Mouse (Mus musculus): ENCODE data around the gene Scai. TPM values are rescaled to one million over a fixed set of nuclear protein-coding genes. Genes with fewer than 3 reads are reported as not detected.
A peak's percentile ranks its signal among the peaks of the same experiment; 100 is the strongest.
"Not testable (repeated sequence)": the region's sequence is repeated elsewhere in the genome, so short reads cannot be mapped to it uniquely, and the experiment has no call there.

Scai gene
- 8.0 and 8.1 TPM in 2 replicates for polyA plus RNA-seq (2014; fragmentation: Nextera tagmentation; extraction: Ambion mirVana)

DNA sequence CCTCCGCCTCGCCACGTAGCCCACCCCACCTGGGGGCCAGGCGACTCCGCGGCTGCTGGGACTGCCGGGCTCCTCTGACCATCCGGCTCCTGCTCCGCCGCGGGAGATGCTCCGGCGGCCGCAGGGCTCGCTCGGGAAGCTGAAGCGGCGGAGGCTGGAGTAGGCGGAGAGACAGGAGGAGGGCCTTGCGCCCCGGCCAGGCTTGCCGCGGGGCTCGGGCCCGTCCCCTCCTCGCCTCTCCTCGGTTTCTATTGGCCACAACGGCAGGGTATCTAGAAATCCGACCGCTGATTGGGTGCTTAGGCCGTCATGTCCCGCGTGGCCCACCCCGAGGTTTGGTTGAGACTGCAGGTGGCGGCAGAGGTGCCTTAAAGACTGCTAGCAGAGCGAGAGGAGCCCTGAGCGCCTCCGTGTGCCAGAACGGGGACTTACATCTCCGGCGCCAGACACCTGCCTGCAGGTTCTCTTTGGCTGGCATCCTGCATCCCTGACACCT is at the start of gene Scai:
Scai (minus strand) TSS at position 174 of the 496 bp plus-strand sequence.
- Histone ChIP-seq H3K27ac (ENCODE audit: low read depth) (peak within 1 kb of the TSS; percentile 96), H3K9me3 (ENCODE audit: low read depth, low read length) (no peaks in the 10 kb centered on the region), H3K4me3 (ENCODE audit: low read depth, low read length) (peak within 1 kb of the TSS; percentile 86), H3K27me3 (ENCODE audit: insufficient read depth, low read length) (no peaks in the 10 kb centered on the region), H3K36me3 (ENCODE audit: insufficient read depth) (peaks cover 5% of the 10 kb centered on the region; the same call in 1 of the 2 replicates), H3K4me2 (peak within 1 kb of the TSS; percentile 87), H3K9ac (peak within 1 kb of the TSS; percentile 84), H3K4me1 (ENCODE audit: insufficient read depth) (peaks cover 5% of the 10 kb centered on the region; the same call in 1 of the 2 replicates)
- WGBS = under 1% methylated on average over 41 of the region's 41 CpGs
- peak; percentile 100 for ATAC-seq (ENCODE audit: insufficient read depth)
- peak; percentile 90 for TF ChIP-seq CTCF (IDR thresholded peaks at IDR 0.05; ENCODE audit: low read depth)
- peak; percentile 98 for DNase-seq

DNA sequence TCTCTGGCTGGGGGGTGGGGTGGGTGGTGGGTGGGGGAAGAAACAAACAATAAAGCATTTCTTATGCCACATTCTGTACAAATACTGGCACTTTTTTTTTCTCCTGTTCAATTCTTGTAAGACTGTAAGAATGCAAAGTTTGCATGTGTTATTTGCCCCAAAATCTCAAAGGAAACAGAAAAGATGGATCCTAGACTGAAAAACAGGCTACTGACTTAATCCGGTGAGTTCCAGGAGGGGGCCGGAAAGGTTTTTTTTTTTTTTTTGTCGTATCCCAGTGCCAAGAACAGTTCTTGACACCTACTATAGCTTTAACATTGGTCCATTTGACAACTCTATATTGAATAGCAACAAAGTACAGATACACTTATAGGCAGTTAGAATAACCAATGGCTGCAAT is 36.2 kb upstream of the Scai start:
- Histone ChIP-seq H3K4me1 (ENCODE audit: insufficient read depth) (0 out of 2 replicates have a peak, but pooled peaks cover 10% of the 10 kb centered on the region), H3K4me2 (peak overlapping the region; percentile 61), H3K27ac (ENCODE audit: low read depth) (peak overlapping the region; percentile 95), H3K4me3 (ENCODE audit: low read depth, low read length) (peak overlapping the region; percentile 68), H3K9me3 (ENCODE audit: low read depth, low read length) (no peaks in the 10 kb centered on the region), H3K36me3 (ENCODE audit: insufficient read depth) (no peaks in the 10 kb centered on the region), H3K27me3 (ENCODE audit: insufficient read depth, low read length) (no peaks in the 10 kb centered on the region), H3K9ac (peak overlapping the region; percentile 44)
- 29% methylated on average over 3 of the region's 3 CpGs for WGBS
- TF ChIP-seq CTCF (IDR thresholded peaks at IDR 0.05; ENCODE audit: low read depth) = no peak
- DNase-seq (no peak), ATAC-seq (ENCODE audit: insufficient read depth) (peak; percentile 1; the same call in 1 of the 2 replicates)

DNA sequence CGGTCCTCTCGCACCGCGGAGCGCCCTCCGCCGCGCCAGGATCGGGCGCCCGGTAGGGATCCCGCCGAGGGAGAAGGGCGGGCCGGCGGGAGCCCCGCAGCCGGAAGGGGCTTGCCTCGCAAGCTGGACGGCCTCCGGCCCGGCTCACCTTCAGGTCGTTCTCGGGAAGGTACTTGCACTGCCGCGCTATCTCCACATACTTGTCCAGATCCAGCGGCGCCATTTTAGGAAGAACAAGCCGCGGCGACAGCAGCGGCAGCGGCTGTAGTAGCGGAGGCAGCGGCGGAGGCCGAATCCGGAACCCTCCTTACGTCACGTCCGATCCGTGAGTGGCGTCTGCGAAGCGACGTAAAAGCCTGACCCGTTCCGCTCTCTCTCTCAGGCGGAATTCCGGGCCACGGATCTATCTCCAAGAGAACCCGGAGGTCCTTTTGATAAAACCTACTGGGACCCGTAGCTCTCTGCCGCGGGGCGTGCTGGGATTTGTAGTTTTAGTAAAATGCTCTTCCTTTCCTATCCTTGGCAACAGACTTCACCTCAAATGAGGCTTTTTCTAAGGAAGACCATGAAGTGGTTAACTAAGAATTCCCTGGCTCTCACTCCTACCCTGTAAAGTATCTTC is 35.6 kb upstream of the Scai start, which contains the start of gene Ppp6c:
Ppp6c (minus strand) TSS at position 433 of the 622 bp plus-strand sequence.
- under 1% methylated on average over 51 of the region's 56 CpGs for WGBS
- H3K36me3 ChIP-seq (ENCODE audit: insufficient read depth) = no peaks in the 10 kb centered on the region
- no peaks in the 10 kb centered on the region for H3K27me3 ChIP-seq (ENCODE audit: insufficient read depth, low read length)
- DNase-seq (peak; percentile 99), ATAC-seq (ENCODE audit: insufficient read depth) (peak; percentile 98)
- peak within 1 kb of the TSS; percentile 68 for H3K4me3 ChIP-seq (ENCODE audit: low read depth, low read length)
- H3K4me1 ChIP-seq (ENCODE audit: insufficient read depth) = 0 out of 2 replicates have a peak, but pooled peaks cover 10% of the 10 kb centered on the region
- peak within 1 kb of the TSS; percentile 95 for H3K27ac ChIP-seq (ENCODE audit: low read depth)
- peak within 1 kb of the TSS; percentile 67 for H3K4me2 ChIP-seq
- H3K9me3 ChIP-seq (ENCODE audit: low read depth, low read length) = no peaks in the 10 kb centered on the region
- H3K9ac ChIP-seq = peak within 1 kb of the TSS; percentile 87
- TF ChIP-seq CTCF (IDR thresholded peaks at IDR 0.05; ENCODE audit: low read depth) = no peak

DNA sequence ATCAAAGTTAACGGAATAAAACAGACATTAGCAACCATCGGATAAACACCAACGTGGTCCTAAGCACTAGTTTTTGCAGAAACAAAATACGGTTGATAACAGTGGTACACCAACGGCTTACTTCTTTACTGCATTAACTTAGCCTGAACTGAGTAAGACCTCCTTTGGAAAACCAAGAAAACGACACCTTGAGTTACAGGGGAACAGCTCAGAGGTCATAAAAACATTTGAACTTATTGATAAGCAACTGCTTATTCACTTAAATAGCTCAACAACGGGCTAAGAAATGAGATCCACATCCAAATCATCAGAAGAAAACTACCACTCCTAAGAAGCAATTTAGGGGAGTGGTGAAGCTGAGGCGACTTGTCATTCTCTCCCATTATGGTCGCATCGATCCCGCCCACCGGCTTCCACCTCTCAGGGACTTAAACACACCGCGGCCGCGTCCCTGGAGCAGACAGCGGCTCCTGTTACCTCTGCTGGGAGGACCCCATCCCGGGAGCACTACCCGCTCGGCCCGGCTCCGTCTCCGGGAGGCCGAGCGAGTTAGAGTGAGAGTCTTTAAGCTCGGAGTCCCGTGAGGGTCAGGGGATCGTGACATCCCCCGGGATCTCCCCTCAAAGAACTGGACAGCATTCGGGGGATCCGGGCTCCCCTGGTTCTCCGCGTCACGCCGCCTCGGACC is 34.9 kb upstream of the Scai start:
- 4% methylated on average over 21 of the region's 36 CpGs for WGBS

DNA sequence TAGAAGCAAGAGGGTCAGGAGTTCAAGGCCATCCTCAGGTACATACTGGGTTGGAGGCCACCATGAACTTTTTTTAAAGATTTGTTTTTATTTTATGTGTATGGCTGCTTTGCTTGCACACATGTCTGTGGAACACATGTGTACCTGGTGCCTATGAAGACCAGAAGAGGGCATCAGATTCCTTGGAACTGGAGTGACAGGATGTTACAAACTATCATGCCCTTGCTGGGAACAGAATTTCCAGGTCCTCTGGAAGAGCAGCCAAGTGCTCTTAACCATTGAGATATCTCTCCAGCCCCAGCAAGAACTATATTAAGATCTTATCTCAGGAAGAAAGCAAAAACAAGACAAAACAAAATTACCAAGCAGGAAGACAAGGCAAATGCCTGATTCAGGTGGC is 34.1 kb upstream of the Scai start:
- Histone ChIP-seq H3K4me2 (peak overlapping the region; percentile 67), H3K4me3 (ENCODE audit: low read depth, low read length) (peak overlapping the region; percentile 68), H3K27me3 (ENCODE audit: insufficient read depth, low read length) (no peaks in the 10 kb centered on the region), H3K36me3 (ENCODE audit: insufficient read depth) (no peaks in the 10 kb centered on the region), H3K9me3 (ENCODE audit: low read depth, low read length) (no peaks in the 10 kb centered on the region), H3K4me1 (ENCODE audit: insufficient read depth) (0 out of 2 replicates have a peak, but pooled peaks cover 10% of the 10 kb centered on the region), H3K9ac (peak overlapping the region; percentile 29), H3K27ac (ENCODE audit: low read depth) (no peak overlapping the region)
- no peak for TF ChIP-seq CTCF (IDR thresholded peaks at IDR 0.05; ENCODE audit: low read depth)
- no peak for ATAC-seq (ENCODE audit: insufficient read depth)
- peak; percentile 6 for DNase-seq

More for the DNA sequence above, 34.9 kb upstream of the Scai start:
- Histone ChIP-seq H3K4me3 (ENCODE audit: low read depth, low read length) (peak overlapping the region; percentile 68), H3K27ac (ENCODE audit: low read depth) (peak overlapping the region; percentile 95), H3K9ac (peak overlapping the region; percentile 87), H3K4me2 (peak overlapping the region; percentile 67)
- not testable (repeated sequence) for H3K4me1 ChIP-seq (ENCODE audit: insufficient read depth); H3K9me3 ChIP-seq (ENCODE audit: low read depth, low read length); H3K36me3 ChIP-seq (ENCODE audit: insufficient read depth); H3K27me3 ChIP-seq (ENCODE audit: insufficient read depth, low read length)
- peak; percentile 6 for DNase-seq
- ATAC-seq (ENCODE audit: insufficient read depth) = peak; percentile 48

DNA sequence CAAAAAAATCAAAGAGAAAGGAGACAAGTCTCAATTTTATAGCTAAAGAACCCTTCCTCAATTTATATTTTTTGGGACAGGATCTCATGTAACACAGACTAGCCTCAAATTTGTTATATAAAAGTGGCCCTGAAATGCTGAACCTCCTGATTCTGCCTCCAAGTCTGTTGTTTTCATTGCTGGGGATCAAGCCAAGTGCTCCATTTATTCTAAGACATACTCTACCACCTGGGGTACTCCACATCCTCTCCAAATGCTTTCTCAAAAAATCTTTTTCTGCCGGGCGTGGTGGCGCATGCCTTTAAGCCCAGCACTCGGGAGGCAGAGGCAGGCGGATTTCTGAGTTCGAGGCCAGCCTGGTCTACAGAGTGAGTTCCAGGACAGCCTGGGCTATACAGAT is 29.5 kb upstream of the Scai start:
- H3K9ac ChIP-seq = no peak overlapping the region
- no peak overlapping the region for H3K27ac ChIP-seq (ENCODE audit: low read depth)
- no peak for DNase-seq
- no peak for TF ChIP-seq CTCF (IDR thresholded peaks at IDR 0.05; ENCODE audit: low read depth)
- H3K4me2 ChIP-seq = no peak overlapping the region
- ATAC-seq (ENCODE audit: insufficient read depth) = no peak
- 94% methylated on average over 6 of the region's 6 CpGs for WGBS
- H3K27me3 ChIP-seq (ENCODE audit: insufficient read depth, low read length) = no peaks in the 10 kb centered on the region
- H3K9me3 ChIP-seq (ENCODE audit: low read depth, low read length) = no peaks in the 10 kb centered on the region
- H3K4me1 ChIP-seq (ENCODE audit: insufficient read depth) = 0 out of 2 replicates have a peak, but pooled peaks cover 10% of the 10 kb centered on the region
- H3K36me3 ChIP-seq (ENCODE audit: insufficient read depth) = no peaks in the 10 kb centered on the region
- no peak overlapping the region for H3K4me3 ChIP-seq (ENCODE audit: low read depth, low read length)

DNA sequence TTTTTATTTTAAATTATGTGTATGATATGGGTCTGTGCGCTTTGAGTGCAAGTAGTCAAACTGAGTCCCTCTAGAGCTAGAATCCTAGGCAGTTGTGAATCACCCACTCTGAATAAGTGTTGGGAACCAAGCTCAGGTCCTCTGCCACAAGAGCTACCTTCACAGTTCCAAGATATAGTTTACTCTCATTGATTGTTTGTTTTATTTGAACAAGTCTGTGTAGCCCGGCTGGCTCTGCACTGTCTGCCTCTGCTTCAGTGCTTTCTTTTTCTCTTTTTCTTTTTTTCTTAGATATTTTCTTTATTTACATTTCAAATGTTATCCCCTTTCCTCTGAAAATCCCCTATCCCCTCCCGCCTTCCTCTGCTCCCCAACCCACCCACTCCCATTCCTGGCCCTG is 28.5 kb upstream of the Scai start:
- TF ChIP-seq CTCF (IDR thresholded peaks at IDR 0.05; ENCODE audit: low read depth) = no peak
- DNase-seq (no peak), ATAC-seq (ENCODE audit: insufficient read depth) (no peak)
- no peak overlapping the region for H3K9ac ChIP-seq
- no peaks in the 10 kb centered on the region for H3K27me3 ChIP-seq (ENCODE audit: insufficient read depth, low read length)
- no peak overlapping the region for H3K4me2 ChIP-seq
- no peak overlapping the region for H3K4me3 ChIP-seq (ENCODE audit: low read depth, low read length)
- H3K36me3 ChIP-seq (ENCODE audit: insufficient read depth) = no peaks in the 10 kb centered on the region
- no peak overlapping the region for H3K27ac ChIP-seq (ENCODE audit: low read depth)
- no peaks in the 10 kb centered on the region for H3K9me3 ChIP-seq (ENCODE audit: low read depth, low read length)
- H3K4me1 ChIP-seq (ENCODE audit: insufficient read depth) = 0 out of 2 replicates have a peak, but pooled peaks cover 2% of the 10 kb centered on the region
- WGBS = 71% methylated on average over 3 of the region's 3 CpGs
